Mouse (Mus musculus): Measurements from ENCODE around the gene G6pc.
"Not testable (repeated sequence)": the region's sequence is repeated elsewhere in the genome, so short reads cannot be mapped to it uniquely, and the experiment has no call there.

The G6pc gene

GRCm38 (mm10) chr11:101367326-101367935 lies at the start of gene G6pc:
Gene G6pc, plus strand, starts transcription at chr11:101367561.
- no peak for DNase-seq (ENCODE audit: low read depth)

DNA sequence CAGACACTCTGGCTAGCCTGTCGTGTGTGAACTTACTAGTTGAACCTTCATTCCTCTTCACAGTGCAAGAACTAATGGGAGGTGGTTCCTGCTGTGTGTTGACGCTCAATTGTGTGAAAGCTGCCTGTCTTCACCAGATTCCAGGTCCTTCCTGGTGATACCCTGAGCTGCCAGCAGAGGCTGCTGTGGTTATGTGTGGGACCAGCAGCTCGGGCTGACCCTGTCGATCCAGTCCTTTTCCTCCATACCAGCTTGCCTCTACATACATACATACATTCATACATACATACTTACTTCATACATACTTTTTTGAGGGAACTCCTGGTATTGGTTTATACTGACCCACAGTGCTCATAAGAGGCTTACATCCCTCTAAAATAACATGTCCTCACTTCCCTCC lies 43.8 kb upstream of the G6pc start:
- DNase-seq (ENCODE audit: low read depth) = no peak

DNA sequence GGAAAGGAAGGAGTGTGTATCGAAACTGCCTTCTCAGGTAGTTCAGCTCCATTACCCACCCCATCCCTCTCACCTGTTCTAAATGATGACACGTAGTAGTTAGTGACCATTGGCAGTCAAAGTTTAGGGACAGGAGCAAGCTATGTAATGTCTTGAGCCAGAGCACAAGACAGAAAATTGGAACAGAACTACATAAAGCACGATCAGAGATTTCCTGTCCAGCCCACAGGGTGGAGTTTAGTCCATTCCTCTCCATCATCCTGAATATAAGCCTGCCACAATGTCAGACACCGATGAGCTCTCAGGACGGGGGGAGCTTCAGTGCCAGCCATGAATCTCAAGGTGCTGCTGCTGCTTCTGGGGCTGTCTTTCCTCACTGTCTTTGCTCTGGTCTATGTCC lies 42.6 kb upstream of the G6pc start, which contains the start of gene Aoc2:
Gene Aoc2 (plus strand): TSS at position 301 of the 400 bp plus-strand sequence.
- DNase-seq (ENCODE audit: low read depth) = no peak

- not testable (repeated sequence) for DNase-seq (ENCODE audit: low read depth)
Observed at GRCm38 (mm10) chr11:101325201-101325600, 42.2 kb upstream of the G6pc start.

- no peak for DNase-seq (ENCODE audit: low read depth)
Observed at GRCm38 (mm10) chr11:101326147-101326546, 41.2 kb upstream of the G6pc start.

DNA sequence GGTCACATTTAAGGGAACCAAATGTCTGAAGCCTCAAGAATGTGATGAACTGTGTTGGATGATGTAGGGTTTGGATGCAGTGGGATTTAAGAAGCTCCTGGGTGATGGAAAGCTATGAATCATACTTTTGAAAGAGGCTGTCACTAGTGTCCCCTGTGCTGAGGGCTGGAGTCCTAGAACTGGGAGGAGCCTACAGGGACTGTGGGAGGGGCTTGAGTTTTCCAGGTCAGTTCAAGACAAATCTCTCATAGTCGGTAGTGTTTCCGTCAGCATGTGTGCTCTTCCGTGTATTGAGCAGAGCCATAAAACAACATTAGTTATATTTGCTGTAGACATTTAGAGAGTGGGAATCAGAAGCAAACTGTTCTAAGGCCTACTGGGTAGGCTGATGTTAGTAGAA lies 40.0 kb upstream of the G6pc start:
- DNase-seq (ENCODE audit: low read depth) = no peak

DNA sequence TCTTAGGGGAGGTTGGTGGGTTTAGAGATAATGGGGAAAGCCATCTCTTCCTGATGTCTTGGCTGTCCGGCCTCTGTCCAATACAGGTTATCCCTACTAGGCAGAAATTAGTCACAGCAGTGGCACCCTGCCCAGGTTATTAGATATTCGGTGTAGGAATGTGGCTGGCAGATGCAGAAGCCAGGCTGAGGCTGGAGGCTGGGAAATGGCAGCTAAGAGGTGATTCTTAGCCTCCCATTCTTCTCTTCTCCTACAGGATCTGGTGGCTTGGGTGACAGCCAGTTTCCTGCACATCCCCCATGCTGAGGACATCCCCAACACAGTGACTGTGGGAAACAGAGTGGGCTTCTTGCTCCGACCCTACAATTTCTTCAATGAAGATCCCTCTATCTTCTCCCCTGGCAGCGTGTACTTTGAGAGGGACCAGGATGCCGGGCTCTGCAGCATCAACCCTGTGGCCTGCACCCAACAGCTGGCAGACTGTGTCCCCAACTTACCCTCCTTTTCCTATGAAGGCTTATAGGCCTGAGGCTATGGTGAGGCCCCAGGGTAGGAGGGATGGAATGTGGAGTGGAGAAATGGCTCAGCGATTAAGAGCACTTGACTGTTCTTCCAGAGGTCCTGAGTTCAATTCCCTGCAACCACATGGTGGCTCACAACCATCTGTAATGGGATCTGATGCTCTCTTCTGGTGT lies 38.3 kb upstream of the G6pc start:
- DNase-seq (ENCODE audit: low read depth) = no peak

- DNase-seq (ENCODE audit: low read depth) = no peak
Observed at GRCm38 (mm10) chr11:101330371-101330924, 36.9 kb upstream of the G6pc start, which contains the start of gene Aoc3. Gene Aoc3, plus strand, starts transcription at chr11:101330605.

DNA sequence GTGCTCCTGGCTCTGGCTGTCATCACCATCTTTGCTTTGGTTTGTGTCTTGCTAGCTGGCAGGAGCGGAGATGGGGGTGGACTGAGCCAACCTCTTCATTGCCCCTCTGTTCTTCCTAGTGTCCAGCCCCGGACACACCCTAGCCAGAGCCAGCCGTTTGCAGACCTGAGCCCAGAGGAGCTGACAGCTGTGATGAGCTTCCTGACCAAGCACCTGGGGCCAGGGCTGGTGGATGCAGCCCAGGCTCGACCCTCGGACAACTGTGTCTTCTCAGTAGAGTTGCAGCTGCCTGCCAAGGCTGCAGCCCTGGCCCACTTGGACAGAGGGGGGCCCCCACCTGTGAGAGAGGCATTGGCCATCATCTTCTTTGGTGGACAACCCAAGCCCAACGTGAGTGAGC lies 36.4 kb upstream of the G6pc start:
- not testable (repeated sequence) for DNase-seq (ENCODE audit: low read depth)

DNA sequence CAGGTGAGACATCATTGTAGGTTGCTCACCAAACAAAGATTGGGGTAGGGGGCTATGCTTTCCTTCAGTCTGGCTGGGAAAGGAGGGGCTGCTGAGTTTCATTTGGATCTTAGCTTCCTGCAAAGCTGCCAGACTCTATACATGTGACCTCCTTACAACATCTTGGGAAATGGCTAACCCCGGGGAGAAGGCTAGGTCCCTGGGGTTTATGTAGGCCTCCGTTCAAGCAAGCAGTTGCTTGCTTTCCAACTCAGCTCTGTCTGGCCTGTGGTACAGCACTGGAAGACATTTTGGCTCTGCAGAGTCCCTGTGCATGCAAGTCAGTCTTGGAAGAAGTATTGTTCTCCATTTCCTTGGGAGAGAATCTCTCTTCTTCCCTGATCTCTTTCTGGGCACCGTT lies 34.8 kb upstream of the G6pc start:
- DNase-seq (ENCODE audit: low read depth) = no peak

GRCm38 (mm10) chr11:101334023-101334422 lies 33.3 kb upstream of the G6pc start:
- no peak for DNase-seq (ENCODE audit: low read depth)

- DNase-seq (ENCODE audit: low read depth) = no peak
Observed at GRCm38 (mm10) chr11:101334516-101334915, 32.8 kb upstream of the G6pc start.

GRCm38 (mm10) chr11:101335685-101336084 lies 31.7 kb upstream of the G6pc start:
- DNase-seq (ENCODE audit: low read depth) = no peak

- peak; percentile 57 for DNase-seq (ENCODE audit: low read depth)
Observed at GRCm38 (mm10) chr11:101338123-101338760, 29.1 kb upstream of the G6pc start.

- no peak for DNase-seq (ENCODE audit: low read depth)
Observed at GRCm38 (mm10) chr11:101347083-101347775, 20.1 kb upstream of the G6pc start.

GRCm38 (mm10) chr11:101348774-101349173 lies 18.6 kb upstream of the G6pc start:
- no peak for DNase-seq (ENCODE audit: low read depth)

DNA sequence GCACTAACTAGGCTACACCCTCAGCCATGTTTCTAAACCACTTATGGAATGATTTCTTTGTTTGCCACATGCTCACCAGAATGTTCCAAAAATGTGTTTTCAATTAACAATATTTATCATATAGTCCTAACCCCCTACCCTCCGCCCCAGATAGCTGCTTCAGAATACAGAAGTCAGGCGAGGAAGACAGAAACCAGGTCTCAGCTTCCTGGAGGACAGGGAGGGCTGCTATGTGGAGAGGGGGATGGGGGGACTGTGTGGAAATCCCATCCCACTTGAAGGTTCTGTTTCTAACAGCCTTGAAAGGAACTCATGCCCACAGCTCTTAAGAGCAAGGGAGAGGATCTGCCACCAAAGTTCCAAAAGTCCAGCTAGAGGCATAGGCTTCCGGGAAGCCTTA lies 18.1 kb upstream of the G6pc start:
- DNase-seq (ENCODE audit: low read depth) = no peak

DNA sequence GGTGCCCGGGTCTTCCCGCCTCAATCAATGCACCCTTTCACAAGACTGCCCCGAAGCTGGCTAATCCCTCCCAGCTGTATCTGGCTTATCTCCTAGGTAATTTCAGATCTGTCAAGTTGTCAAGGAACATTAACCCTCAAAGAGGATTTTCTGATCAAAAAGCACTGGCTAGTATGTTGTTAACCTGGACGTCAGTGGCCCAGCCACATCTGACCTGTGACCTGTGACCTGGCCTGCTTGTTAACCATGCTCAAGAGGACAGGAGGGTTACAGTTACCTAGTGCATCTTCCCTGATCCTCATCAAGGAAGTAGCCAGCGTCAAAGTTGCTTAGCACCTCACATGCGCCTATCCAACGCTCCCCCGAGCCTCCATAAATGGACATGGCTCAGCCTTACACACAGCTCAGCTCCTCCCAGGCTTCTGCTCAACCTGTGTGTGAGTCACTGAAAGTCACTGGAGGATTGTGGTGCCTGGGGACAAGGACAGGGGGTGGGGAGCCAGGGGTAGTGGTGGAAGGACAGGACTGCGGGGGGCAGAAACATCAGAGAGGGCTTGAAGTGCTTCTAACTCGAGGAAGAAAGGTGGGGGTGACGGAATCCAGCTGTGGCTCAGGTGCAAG lies 16.2 kb upstream of the G6pc start:
- no peak for DNase-seq (ENCODE audit: low read depth)

DNA sequence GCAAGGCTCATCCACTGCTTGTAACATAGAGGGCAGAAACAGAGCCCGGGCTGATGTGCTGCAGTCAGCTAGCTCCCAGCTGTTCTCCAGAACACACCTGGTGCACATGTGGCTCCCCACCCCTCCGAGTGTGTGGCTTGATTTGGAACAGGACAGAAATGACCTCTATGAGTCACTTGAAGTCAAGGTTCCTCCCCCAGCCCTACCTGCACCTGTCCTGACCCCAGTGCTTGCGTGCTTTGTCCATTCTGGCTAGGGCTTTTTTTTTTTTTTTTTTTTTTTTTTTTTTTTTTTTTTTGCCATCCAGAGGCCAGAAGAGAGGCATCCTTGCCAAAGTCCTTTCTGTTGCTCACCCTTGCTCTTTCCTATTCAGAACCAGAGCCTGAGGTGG lies 15.6 kb upstream of the G6pc start:
- no peak for DNase-seq (ENCODE audit: low read depth)

DNA sequence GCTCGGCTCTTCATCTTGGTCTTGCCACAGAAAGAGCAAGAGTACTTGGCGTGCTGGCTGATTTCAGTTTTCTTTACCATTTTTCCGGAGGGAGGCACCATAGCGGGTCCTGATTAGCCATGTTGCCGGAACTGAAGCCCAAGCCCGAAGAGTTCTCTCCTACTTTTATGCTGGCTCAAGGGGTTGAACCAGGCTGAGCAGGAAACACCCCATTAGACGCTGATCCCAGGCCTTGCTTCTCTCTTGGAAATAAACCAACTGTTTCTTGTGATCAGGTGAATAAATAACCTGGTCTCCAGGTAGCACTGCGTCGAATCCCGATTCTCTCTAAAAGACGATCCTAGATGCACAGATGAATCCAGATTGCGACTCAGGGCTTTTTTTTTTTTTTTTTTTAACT lies 13.9 kb upstream of the G6pc start:
- no peak for DNase-seq (ENCODE audit: low read depth)

- DNase-seq (ENCODE audit: low read depth) = no peak
Observed at GRCm38 (mm10) chr11:101354438-101355010, 12.8 kb upstream of the G6pc start.

DNA sequence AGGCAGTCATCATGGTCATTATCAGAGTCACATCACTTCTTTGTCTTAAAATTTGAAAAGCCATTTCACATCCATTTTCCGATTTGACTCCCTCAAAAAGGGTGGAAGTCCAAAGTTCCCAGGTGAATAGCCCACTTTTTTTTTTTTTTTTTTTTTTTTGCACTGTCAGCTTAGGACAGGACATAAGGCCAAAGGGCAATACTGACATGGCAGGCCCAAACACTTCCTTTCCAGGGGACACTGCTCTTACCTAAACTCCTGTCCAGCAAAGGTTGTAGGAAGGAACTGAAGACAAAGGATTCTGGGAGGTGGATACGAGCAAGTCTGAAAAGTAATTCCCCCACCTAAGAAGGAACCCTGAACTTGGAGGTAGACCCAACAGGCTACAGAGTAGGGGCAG lies 11.4 kb upstream of the G6pc start:
- DNase-seq (ENCODE audit: low read depth) = no peak
